Mouse (Mus musculus) forebrain, embryonic 11.5 days (tissue): ENCODE data around the gene Pgm5. TPM values are rescaled to one million over a fixed set of nuclear protein-coding genes. Genes with fewer than 3 reads are reported as not detected.

Experiments
- ATAC-seq: fragments of 200-750 bp; cut with Nextera tagmentation; replicated peaks from 2 replicates; pipeline ENCODE4 v1.8.0; 2017; ENCODE audit warnings: moderate TSS enrichment; ENCODE audit not compliant: low FRiP score
- DNase-seq: peaks from one replicate; pipeline ENCODE4 v3.0.0-alpha.2; 2017; ENCODE audit warnings: low spot score
- H3K27ac ChIP-seq: fragments of 300-500 bp; sonication (generic); 2 replicates; pipeline ENCODE4 v1.5.1; 2014; ENCODE audit warnings: low read depth, low read length
- H3K27me3 ChIP-seq: fragments of 300-500 bp; sonication (generic); 2 replicates; pipeline ENCODE4 v1.6.1; 2014; ENCODE audit warnings: mild to moderate bottlenecking, low read length, mixed read lengths; ENCODE audit not compliant: control insufficient read depth, insufficient read depth
- H3K36me3 ChIP-seq: fragments of 300-500 bp; sonication (generic); 2 replicates; pipeline ENCODE4 v1.6.1; 2014; ENCODE audit warnings: mild to moderate bottlenecking, low read length, moderate library complexity, mixed read lengths; ENCODE audit not compliant: control insufficient read depth, insufficient read depth
- H3K4me1 ChIP-seq: fragments of 300-500 bp; sonication (generic); replicated peaks from 2 replicates; pipeline ENCODE4 v1.6.1; 2014; ENCODE audit warnings: low read length, mixed read lengths; ENCODE audit not compliant: control insufficient read depth, insufficient read depth
- H3K4me2 ChIP-seq: fragments of 300-500 bp; sonication (generic); 2 replicates; pipeline ENCODE4 v1.6.1; 2014; ENCODE audit warnings: low read depth, mild to moderate bottlenecking, low read length, moderate library complexity, mixed read lengths; ENCODE audit not compliant: severe bottlenecking
- H3K4me3 ChIP-seq: fragments of 300-500 bp; sonication (generic); 2 replicates; pipeline ENCODE4 v1.5.1; 2014; ENCODE audit warnings: low read depth, low read length
- H3K9ac ChIP-seq: fragments of 300-500 bp; sonication (generic); 2 replicates; pipeline ENCODE4 v1.6.1; 2014; ENCODE audit warnings: low read length
- H3K9me3 ChIP-seq: fragments of 300-500 bp; sonication (generic); 2 replicates; pipeline ENCODE4 v1.6.1; 2016; ENCODE audit warnings: low read length, mixed read lengths; ENCODE audit not compliant: control insufficient read depth
- WGBS: fragments of 180-500 bp; shearing (Covaris S2); extraction: QIAGEN DNeasy Blood & Tissue Kit; methylation state at CpG from one replicate; pipeline ENCODE4 v1.1.7; 2014; 5-methylcytosine and 5-hydroxymethylcytosine counted together
- polyA plus RNA-seq: library from polyadenylated mRNA; unstranded; fragments of >200 nt; fragmentation: Nextera tagmentation; extraction: Ambion mirVana; gene quantifications from 2 replicates; pipeline ENCODE4 v1.2.1, GENCODE M21; 2014

Gene Pgm5
- polyA plus RNA-seq, 1 experiment from 2014 or later, result 0.35 TPM

DNA sequence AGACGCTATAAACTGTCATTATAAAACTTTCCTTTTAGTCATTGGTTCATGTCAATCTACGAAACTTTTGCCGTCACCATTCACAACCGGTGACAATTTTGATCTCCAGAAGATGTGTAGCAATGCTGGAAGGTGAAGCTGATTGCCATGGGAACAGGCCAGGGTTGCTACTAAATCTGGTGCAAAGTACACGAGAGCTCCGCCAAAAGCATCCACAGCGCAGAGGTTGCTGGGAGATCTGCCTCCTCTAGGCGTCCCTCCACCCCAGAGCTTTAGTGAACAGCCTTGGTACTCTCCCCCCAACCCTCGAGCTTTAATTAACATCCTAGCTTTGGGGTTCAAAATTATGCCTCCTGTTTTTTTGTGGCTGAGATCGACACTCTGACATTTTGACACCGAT lies 195.9 kb downstream of the Pgm5 start:
- H3K27me3 ChIP-seq, result no peaks in the 10 kb centered on the region
- ATAC-seq (no peak), DNase-seq (no peak)
- H3K4me2 ChIP-seq, result no peak overlapping the region
- no peak overlapping the region for H3K27ac ChIP-seq
- H3K36me3 ChIP-seq, result no peaks in the 10 kb centered on the region
- H3K9ac ChIP-seq, result no peak overlapping the region
- H3K9me3 ChIP-seq, result no peaks in the 10 kb centered on the region
- 81% methylated on average over 11 of the region's 11 CpGs for WGBS
- H3K4me1 ChIP-seq, result no peaks in the 10 kb centered on the region
- no peak overlapping the region for H3K4me3 ChIP-seq

DNA sequence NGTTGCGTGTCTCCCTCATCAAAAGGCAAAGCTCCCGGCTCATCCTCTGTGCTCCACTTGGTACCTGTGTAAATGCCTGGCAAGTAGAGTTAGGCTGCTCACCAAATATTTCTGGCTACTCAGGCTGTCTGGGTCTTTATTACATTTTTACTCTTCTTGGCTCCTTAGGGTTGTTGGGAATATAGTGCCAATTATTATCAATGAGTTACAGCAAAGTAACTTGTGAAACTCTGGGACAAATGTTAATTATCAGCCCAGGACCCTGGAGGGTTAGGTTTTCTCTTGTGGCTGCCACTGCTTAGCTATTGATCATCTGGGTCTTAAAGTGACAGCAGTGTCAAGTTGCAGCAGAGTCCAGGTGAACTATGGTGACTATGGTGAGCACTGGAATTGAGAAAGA lies 199.3 kb downstream of the Pgm5 start:
- Histone ChIP-seq H3K4me2 (no peak overlapping the region), H3K27me3 (no peaks in the 10 kb centered on the region), H3K9ac (no peak overlapping the region), H3K9me3 (no peaks in the 10 kb centered on the region), H3K4me3 (no peak overlapping the region), H3K36me3 (no peaks in the 10 kb centered on the region), H3K27ac (no peak overlapping the region), H3K4me1 (no peaks in the 10 kb centered on the region)
- DNase-seq (no peak), ATAC-seq (no peak)
- WGBS, result 93% methylated on average over 2 of the region's 2 CpGs

DNA sequence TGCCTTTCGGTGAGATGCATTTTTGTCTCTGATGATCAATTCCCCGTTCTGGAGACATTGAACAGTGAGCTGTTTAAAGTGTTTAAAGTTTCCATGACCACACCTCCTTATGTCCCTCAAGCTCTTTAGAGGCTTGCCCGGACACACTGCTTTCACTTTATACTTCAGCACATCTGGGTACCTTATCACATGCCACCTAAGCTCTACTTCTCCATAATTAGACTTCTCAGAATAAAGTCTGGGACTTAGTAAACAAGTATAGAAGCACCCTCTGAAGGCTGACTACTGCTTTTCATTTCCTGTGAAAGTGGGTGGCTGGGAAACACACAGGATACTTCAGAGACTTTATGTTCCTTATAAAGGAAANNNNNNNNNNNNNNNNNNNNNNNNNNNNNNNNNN lies 204.7 kb downstream of the Pgm5 start:
- WGBS, result 86% methylated on average over 3 of the region's 3 CpGs

GRCm38 (mm10) chr19:24653230-24653799 lies 208.3 kb downstream of the Pgm5 start:
- ATAC-seq, result no peak
- 0 out of 2 replicates have a peak, but pooled peaks cover 7% of the 10 kb centered on the region for H3K4me1 ChIP-seq

More for the DNA sequence above, 204.7 kb downstream of the Pgm5 start:
- ATAC-seq (no peak), DNase-seq (no peak)
- Histone ChIP-seq H3K4me2 (no peak overlapping the region), H3K4me1 (0 out of 2 replicates have a peak, but pooled peaks cover 4% of the 10 kb centered on the region), H3K27me3 (no peaks in the 10 kb centered on the region), H3K36me3 (no peaks in the 10 kb centered on the region), H3K9ac (no peak overlapping the region), H3K4me3 (no peak overlapping the region), H3K27ac (no peak overlapping the region), H3K9me3 (no peaks in the 10 kb centered on the region)

GRCm38 (mm10) chr19:24652342-24653019 lies 209.2 kb downstream of the Pgm5 start:
- Histone ChIP-seq H3K27ac (no peak overlapping the region), H3K9ac (no peak overlapping the region), H3K36me3 (no peaks in the 10 kb centered on the region), H3K27me3 (no peaks in the 10 kb centered on the region), H3K4me1 (0 out of 2 replicates have a peak, but pooled peaks cover 7% of the 10 kb centered on the region), H3K4me2 (no peak overlapping the region), H3K9me3 (no peaks in the 10 kb centered on the region), H3K4me3 (no peak overlapping the region)
- ATAC-seq (no peak), DNase-seq (no peak)
- WGBS, result 53% methylated on average over 6 of the region's 6 CpGs

More at GRCm38 (mm10) chr19:24653230-24653799, 208.3 kb downstream of the Pgm5 start:
- no peak overlapping the region for H3K4me3 ChIP-seq
- WGBS, result 82% methylated on average over 9 of the region's 9 CpGs
- no peak overlapping the region for H3K9ac ChIP-seq
- H3K27me3 ChIP-seq, result no peaks in the 10 kb centered on the region
- no peaks in the 10 kb centered on the region for H3K9me3 ChIP-seq
- H3K4me2 ChIP-seq, result no peak overlapping the region
- no peaks in the 10 kb centered on the region for H3K36me3 ChIP-seq
- no peak for DNase-seq
- no peak overlapping the region for H3K27ac ChIP-seq

DNA sequence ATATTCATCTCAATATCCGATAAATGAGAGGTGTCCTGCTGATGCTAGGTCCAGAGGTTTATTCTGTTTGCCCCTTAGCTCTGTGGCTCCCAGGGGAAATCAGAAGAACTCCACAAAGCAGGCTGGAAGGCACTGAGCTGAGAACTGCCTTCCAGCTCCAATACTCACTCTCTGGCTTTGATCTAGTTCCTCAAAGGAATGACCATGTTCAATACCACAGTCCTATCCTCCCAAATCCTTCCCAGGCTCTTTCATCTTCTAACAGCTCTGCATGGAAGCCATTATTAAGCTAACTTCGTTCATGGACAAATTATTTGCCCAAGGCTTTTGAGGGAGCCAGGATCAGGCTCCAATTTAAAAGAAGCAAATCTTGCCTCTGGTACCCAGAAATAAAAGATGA lies 210.1 kb downstream of the Pgm5 start:
- no peak overlapping the region for H3K4me2 ChIP-seq
- no peak overlapping the region for H3K9ac ChIP-seq
- 0 out of 2 replicates have a peak, but pooled peaks cover 7% of the 10 kb centered on the region for H3K4me1 ChIP-seq
- DNase-seq (no peak), ATAC-seq (no peak)
- H3K4me3 ChIP-seq, result no peak overlapping the region
- no peaks in the 10 kb centered on the region for H3K9me3 ChIP-seq
- H3K27me3 ChIP-seq, result no peaks in the 10 kb centered on the region
- H3K36me3 ChIP-seq, result no peaks in the 10 kb centered on the region
- no peak overlapping the region for H3K27ac ChIP-seq
- 33% methylated on average over 2 of the region's 2 CpGs for WGBS

GRCm38 (mm10) chr19:24650428-24650827 lies 211.2 kb downstream of the Pgm5 start:
- H3K27me3 ChIP-seq, result no peaks in the 10 kb centered on the region
- ATAC-seq, result no peak; the same call in 1 of the 2 replicates
- H3K4me2 ChIP-seq, result no peak overlapping the region
- no peak for DNase-seq
- H3K27ac ChIP-seq, result no peak overlapping the region
- 68% methylated on average over 8 of the region's 8 CpGs for WGBS
- no peaks in the 10 kb centered on the region for H3K9me3 ChIP-seq
- H3K36me3 ChIP-seq, result no peaks in the 10 kb centered on the region
- peaks cover 7% of the 10 kb centered on the region; the same call in 1 of the 2 replicates for H3K4me1 ChIP-seq
- H3K9ac ChIP-seq, result no peak overlapping the region
- H3K4me3 ChIP-seq, result no peak overlapping the region

DNA sequence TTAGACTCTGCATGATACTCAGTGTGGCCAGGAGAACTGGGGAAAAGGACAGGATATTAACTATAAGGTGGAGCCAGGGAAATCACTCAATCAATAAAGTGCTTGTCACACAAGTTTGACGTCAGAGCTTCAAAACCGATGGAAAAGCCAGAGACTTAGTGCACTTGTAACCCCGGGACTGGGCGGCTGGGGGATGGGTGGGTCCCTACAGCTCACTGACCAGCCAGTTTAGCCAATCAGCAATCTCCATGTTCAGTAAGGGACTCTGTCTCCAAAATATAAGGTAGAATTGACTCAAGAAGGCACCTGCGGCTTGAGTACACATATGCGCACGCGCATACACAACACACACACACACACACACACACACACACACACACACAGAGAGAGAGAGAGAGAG lies 213.6 kb downstream of the Pgm5 start:
- Histone ChIP-seq H3K9ac (no peak overlapping the region), H3K36me3 (no peaks in the 10 kb centered on the region), H3K27me3 (no peaks in the 10 kb centered on the region), H3K4me2 (no peak overlapping the region), H3K4me3 (no peak overlapping the region), H3K4me1 (peaks cover 7% of the 10 kb centered on the region; the same call in 1 of the 2 replicates), H3K27ac (no peak overlapping the region), H3K9me3 (no peaks in the 10 kb centered on the region)
- ATAC-seq (no peak), DNase-seq (no peak)
- 81% methylated on average over 8 of the region's 8 CpGs for WGBS
